Comparison of ENCODE assay signal across 10 mouse cellular contexts in genomic region chr2:30809503-30809902, GRCm38 (mm10). TPM values are rescaled to one million over a fixed set of nuclear protein-coding genes. Genes with fewer than 3 reads are reported as not detected.
A peak's percentile ranks its signal among the peaks of the same experiment; 100 is the strongest.
DNase-seq lines count a peak whose midpoint lies in the region; ATAC-seq and TF ChIP-seq lines count a peak whose summit lies in the region.
"Had no signal": no experiment of that assay in that cellular context is flagged by ENCODE, and none has a peak within 500 bp of the region (broad histone marks: within the 10 kb centered on the region; RNA-seq: fewer than 3 reads in every experiment).

No protein-coding gene starts in this region.

- no peak overlapping the region for H3ac ChIP-seq in myocyte (ENCODE audit: control insufficient read depth, insufficient read length)

- peaks cover 29% of the 10 kb centered on the region for H3K36me3 ChIP-seq in liver, embryonic 11.5 days (ENCODE audit: control insufficient read depth, insufficient read depth, low read length)
- H3K36me3 ChIP-seq in forebrain, embryonic 12.5 days (replicated peaks), result peaks cover 32% of the 10 kb centered on the region
- peaks cover 50% of the 10 kb centered on the region for H3K36me3 ChIP-seq in limb, embryonic 10.5 days
- H3K36me3 ChIP-seq in myocyte (ENCODE audit: control insufficient read depth, insufficient read depth), result peaks cover 16% of the 10 kb centered on the region

- 0 out of 2 replicates have a peak, but pooled peaks cover 2% of the 10 kb centered on the region for H3K27me3 ChIP-seq in liver, embryonic 11.5 days (replicated peaks; ENCODE audit: control insufficient read depth, insufficient read depth, low read length)
- H3K27me3 ChIP-seq in forebrain, embryonic 12.5 days, result no peaks in the 10 kb centered on the region
- no peaks in the 10 kb centered on the region for H3K27me3 ChIP-seq in limb, embryonic 10.5 days (ENCODE audit: low read depth, poor library complexity, severe bottlenecking)
- no peaks in the 10 kb centered on the region for H3K27me3 ChIP-seq in myocyte (ENCODE audit: control insufficient read depth, insufficient read depth, insufficient read length)

- peaks cover 48% of the 10 kb centered on the region for H3K79me2 ChIP-seq in myocyte (ENCODE audit: control insufficient read depth, insufficient read depth)

- WGBS in liver, embryonic 11.5 days, result 86% methylated on average over 5 of the region's 5 CpGs
- 88% methylated on average over 5 of the region's 5 CpGs for WGBS in forebrain, embryonic 12.5 days
- WGBS in limb, embryonic 10.5 days, result 92% methylated on average over 5 of the region's 5 CpGs

- H3K4me3 ChIP-seq in liver, embryonic 11.5 days (ENCODE audit: low read depth, low read length), result no peak overlapping the region
- H3K4me3 ChIP-seq in forebrain, embryonic 12.5 days (replicated peaks), result peak overlapping the region; percentile 20
- peak overlapping the region; percentile 24 for H3K4me3 ChIP-seq in limb, embryonic 10.5 days
- peak overlapping the region; percentile 68 for H3K4me3 ChIP-seq in myocyte

- no peak for TF ChIP-seq POLR2A in myocyte (IDR thresholded peaks at IDR 0.05; ENCODE audit: insufficient read length, low read depth)

- peaks cover 14% of the 10 kb centered on the region for H3K4me1 ChIP-seq in liver, embryonic 11.5 days (replicated peaks; ENCODE audit: control insufficient read depth, insufficient read depth, low read length)
- peaks cover 30% of the 10 kb centered on the region for H3K4me1 ChIP-seq in forebrain, embryonic 12.5 days
- peaks cover 34% of the 10 kb centered on the region for H3K4me1 ChIP-seq in limb, embryonic 10.5 days

- no peaks in the 10 kb centered on the region for H3K9me3 ChIP-seq in liver, embryonic 11.5 days (ENCODE audit: control insufficient read depth, low read length)
- H3K9me3 ChIP-seq in forebrain, embryonic 12.5 days, result no peaks in the 10 kb centered on the region
- no peaks in the 10 kb centered on the region for H3K9me3 ChIP-seq in limb, embryonic 10.5 days (replicated peaks)

- no peak overlapping the region for H3K27ac ChIP-seq in liver, embryonic 11.5 days (ENCODE audit: low read depth, low read length)
- H3K27ac ChIP-seq in forebrain, embryonic 12.5 days, result no peak overlapping the region
- no peak overlapping the region for H3K27ac ChIP-seq in limb, embryonic 10.5 days

- no peak for ATAC-seq in liver, embryonic 11.5 days (replicated peaks; ENCODE audit: low FRiP score)
- ATAC-seq in forebrain, embryonic 12.5 days (ENCODE audit: low FRiP score), result no peak

- peak overlapping the region; percentile 16 for H3K4me2 ChIP-seq in liver, embryonic 11.5 days
- H3K4me2 ChIP-seq in forebrain, embryonic 12.5 days, result peak overlapping the region; percentile 38
- peak overlapping the region; percentile 87 for H3K4me2 ChIP-seq in myocyte (ENCODE audit: low read depth)

- H3K9ac ChIP-seq in liver, embryonic 11.5 days (ENCODE audit: low read depth, low read length), result no peak overlapping the region
- no peak overlapping the region for H3K9ac ChIP-seq in forebrain, embryonic 12.5 days

- no peak for DNase-seq in liver, embryonic 11.5 days (ENCODE audit: low spot score)
- no peak for DNase-seq in liver
- DNase-seq in limb, embryonic 10.5 days (ENCODE audit: low spot score), result no peak
- no peak for DNase-seq in urinary bladder, postnatal 25 days (ENCODE audit: low spot score)
- DNase-seq in gastrocnemius, postnatal 4 days (ENCODE audit: low spot score in 2 of 2), result no peak
- DNase-seq in urinary bladder, postnatal 36 days (ENCODE audit: low spot score in 2 of 2), result no peak

TF ChIP-seq in myocyte, 11 proteins besides CTCF, POLR2A, EP300 and RAD21:
- TF ChIP-seq TCF12 (IDR thresholded peaks at IDR 0.05; ENCODE audit: insufficient read depth, poor library complexity, severe bottlenecking), result no peak
- TF ChIP-seq POLR2AphosphoS2 (IDR thresholded peaks at IDR 0.05; ENCODE audit: insufficient read length, low read depth), result no peak
- no peak for TF ChIP-seq MYOD1 (IDR thresholded peaks at IDR 0.05; ENCODE audit: control insufficient read depth in 1 of 3, insufficient read length in 2 of 3, low read depth in 2 of 3)
- TF ChIP-seq CEBPB (IDR thresholded peaks at IDR 0.05; ENCODE audit: insufficient read depth, poor library complexity, severe bottlenecking), result no peak
- TF ChIP-seq REST (IDR thresholded peaks at IDR 0.05; ENCODE audit: insufficient read depth, insufficient read length), result no peak
- TF ChIP-seq MYOG (IDR thresholded peaks at IDR 0.05; ENCODE audit: control insufficient read depth in 1 of 3, insufficient read depth in 1 of 3, insufficient read length in 2 of 3, low read depth in 2 of 3), result no peak
- TF ChIP-seq SRF (IDR thresholded peaks at IDR 0.05; ENCODE audit: control insufficient read depth, insufficient read length, low read depth), result no peak
TF ChIP-seq in myocyte: peak in this region for 0.

RNA-seq across cellular contexts. Expression of gene Ntmt1, which starts 1.9 kb away (rescaled TPM):
- 75.9 and 85.2 TPM in 2 replicates for polyA plus RNA-seq in liver, embryonic 11.5 days (2014; fragmentation: Nextera tagmentation; extraction: Ambion mirVana)
- polyA plus RNA-seq in forebrain, embryonic 12.5 days (2016; fragmentation: Nextera tagmentation; extraction: Ambion mirVana), result 101 and 104 TPM in 2 replicates
- 138 and 141 TPM in 2 replicates for polyA plus RNA-seq in limb, embryonic 10.5 days (2016; fragmentation: Nextera tagmentation; extraction: Ambion mirVana)
- 71.2 TPM for polyA plus RNA-seq in myocyte (2012; fragmentation: generic; extraction: Trizol)
- total RNA-seq in gastrocnemius, postnatal 4 days (2021), result 10 to 100 TPM; 29.2 to 32.8 TPM

RNA-seq across cellular contexts. Expression of gene 1700001O22Rik, which starts 6.0 kb away (rescaled TPM):
- 0.40 and 0.75 TPM in 2 replicates for polyA plus RNA-seq in liver, embryonic 11.5 days (2014; fragmentation: Nextera tagmentation; extraction: Ambion mirVana)
- polyA plus RNA-seq in forebrain, embryonic 12.5 days (2016; fragmentation: Nextera tagmentation; extraction: Ambion mirVana), result 4.2 and 4.5 TPM in 2 replicates
- polyA plus RNA-seq in limb, embryonic 10.5 days (2016; fragmentation: Nextera tagmentation; extraction: Ambion mirVana), result 2.1 and 4.0 TPM in 2 replicates
- 0.12 TPM for polyA plus RNA-seq in myocyte (2012; fragmentation: generic; extraction: Trizol)
- total RNA-seq in gastrocnemius, postnatal 4 days (2021), result under 1 TPM; 0.69 to 0.88 TPM

RNA-seq across cellular contexts. Expression of gene Asb6, which starts 20.6 kb away (rescaled TPM):
- polyA plus RNA-seq in liver, embryonic 11.5 days (2014; fragmentation: Nextera tagmentation; extraction: Ambion mirVana), result 44.2 and 45.6 TPM in 2 replicates
- polyA plus RNA-seq in forebrain, embryonic 12.5 days (2016; fragmentation: Nextera tagmentation; extraction: Ambion mirVana), result 36.4 and 39.4 TPM in 2 replicates
- 59.4 and 61.3 TPM in 2 replicates for polyA plus RNA-seq in limb, embryonic 10.5 days (2016; fragmentation: Nextera tagmentation; extraction: Ambion mirVana)
- polyA plus RNA-seq in myocyte (2012; fragmentation: generic; extraction: Trizol), result 44.9 TPM
- total RNA-seq in gastrocnemius, postnatal 4 days (2021), result 10 to 100 TPM; 13.4 to 18.9 TPM

RNA-seq across cellular contexts. Expression of gene Prrx2, which starts 25.3 kb away (rescaled TPM):
- 8.2 and 9.4 TPM in 2 replicates for polyA plus RNA-seq in liver, embryonic 11.5 days (2014; fragmentation: Nextera tagmentation; extraction: Ambion mirVana)
- 16.0 and 19.8 TPM in 2 replicates for polyA plus RNA-seq in forebrain, embryonic 12.5 days (2016; fragmentation: Nextera tagmentation; extraction: Ambion mirVana)
- polyA plus RNA-seq in limb, embryonic 10.5 days (2016; fragmentation: Nextera tagmentation; extraction: Ambion mirVana), result 111 and 140 TPM in 2 replicates
- polyA plus RNA-seq in myocyte (2012; fragmentation: generic; extraction: Trizol), result 21.8 TPM
- 10 to 100 TPM; 12.3 to 13.3 TPM for total RNA-seq in gastrocnemius, postnatal 4 days (2021)
- total RNA-seq: hematopoietic stem cell, adult 5-6 weeks; MEL had no signal

Comparison
In these comparisons a context has a peak if more than half of its experiments do, and no peak if none do; other contexts are left out.
1. H3K4me2 ChIP-seq: peak in every context shown above with its lines; median percentile 87 in myocyte; 38 in forebrain, embryonic 12.5 days; 16 in liver, embryonic 11.5 days.